Mouse (Mus musculus): ENCODE measurements around the gene Tax1bp3. TPM values are rescaled to one million over a fixed set of nuclear protein-coding genes. Genes with fewer than 3 reads are reported as not detected.

Tax1bp3 gene
- total RNA-seq, 2 experiments from 2014 or later = 45.9 to 50.0 TPM

DNA sequence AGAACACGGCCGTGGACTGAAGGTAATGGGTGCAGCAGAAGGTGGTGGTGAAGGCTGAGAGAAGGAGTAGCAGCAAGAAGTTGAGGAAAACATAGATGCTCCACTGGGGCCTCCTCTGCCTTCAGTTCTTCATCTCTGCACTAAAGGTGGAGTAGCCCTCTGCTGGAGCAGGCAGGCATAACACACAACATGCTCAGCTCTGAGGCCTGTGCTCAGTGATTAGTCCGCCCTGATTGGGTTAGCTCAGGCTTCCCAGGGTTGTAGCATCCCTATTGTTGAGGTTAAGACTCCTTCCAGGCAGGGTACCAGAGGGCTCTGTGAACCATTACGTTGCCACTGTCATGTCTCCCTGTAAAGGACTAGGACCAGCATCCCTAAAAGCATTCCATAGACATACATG lies 7.7 kb upstream of the Tax1bp3 start:
- intact Hi-C loops (cut with DNase I) = no loop called here
- no peak for DNase-seq (ENCODE audit: low spot score)

- intact Hi-C loops (cut with DNase I) = loop anchor here (5.0 kb wide), 1 partner anchor 35 kb away; the partner anchor contains the start of gene Haspin
- peak; percentile 40 for DNase-seq (ENCODE audit: low spot score)
Observed at GRCm38 (mm10) chr11:73172186-73172585, 4.7 kb upstream of the Tax1bp3 start.

GRCm38 (mm10) chr11:73175612-73176011 lies 1.3 kb upstream of the Tax1bp3 start:
- intact Hi-C loops (cut with DNase I) = no loop called here
- no peak for DNase-seq (ENCODE audit: low spot score)

GRCm38 (mm10) chr11:73176186-73176585 lies 697 bp upstream of the Tax1bp3 start:
- intact Hi-C loops (cut with DNase I) = no loop called here
- no peak for DNase-seq (ENCODE audit: low spot score)

GRCm38 (mm10) chr11:73177509-73177875 lies 609 bp downstream of the Tax1bp3 start:
- DNase-seq (ENCODE audit: low spot score) = peak; percentile 77
- intact Hi-C loops (cut with DNase I) = no loop called here

DNA sequence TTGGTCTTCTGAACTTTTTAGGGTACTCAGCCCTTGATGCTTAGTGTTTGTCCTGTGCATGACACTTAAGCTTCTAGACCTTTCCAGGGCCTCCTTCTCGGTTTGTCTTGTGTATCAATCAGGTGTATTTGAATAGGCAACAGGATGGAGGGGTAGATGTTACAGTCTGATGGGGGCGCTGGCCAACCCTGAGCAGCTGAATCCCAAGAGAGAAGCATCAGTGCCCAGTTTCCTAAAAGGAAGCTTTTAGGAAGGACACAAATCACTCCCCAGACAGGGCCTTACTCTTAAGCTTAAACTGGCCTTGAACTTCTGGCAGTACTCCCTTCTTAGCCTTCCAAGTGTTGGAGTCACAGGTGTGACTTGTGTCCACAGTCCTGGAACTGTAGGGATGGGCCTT lies 1.0 kb downstream of the Tax1bp3 start:
- DNase-seq (ENCODE audit: low spot score) = no peak
- intact Hi-C loops (cut with DNase I) = loop anchor here (2.0 kb wide), 1 partner anchor 21 kb away; the partner anchor contains the start of genes Ctns and Shpk

- intact Hi-C loops (cut with DNase I) = no loop called here
- no peak for DNase-seq (ENCODE audit: low spot score)
Observed at GRCm38 (mm10) chr11:73185872-73186615, 9.2 kb downstream of the Tax1bp3 start.

- intact Hi-C loops (cut with DNase I) = no loop called here
- no peak for DNase-seq (ENCODE audit: low spot score)
Observed at GRCm38 (mm10) chr11:73187231-73187630, 10.3 kb downstream of the Tax1bp3 start.

GRCm38 (mm10) chr11:73193047-73193446 lies 16.2 kb downstream of the Tax1bp3 start:
- intact Hi-C loops (cut with DNase I) = no loop called here
- no peak for DNase-seq (ENCODE audit: low spot score)

DNA sequence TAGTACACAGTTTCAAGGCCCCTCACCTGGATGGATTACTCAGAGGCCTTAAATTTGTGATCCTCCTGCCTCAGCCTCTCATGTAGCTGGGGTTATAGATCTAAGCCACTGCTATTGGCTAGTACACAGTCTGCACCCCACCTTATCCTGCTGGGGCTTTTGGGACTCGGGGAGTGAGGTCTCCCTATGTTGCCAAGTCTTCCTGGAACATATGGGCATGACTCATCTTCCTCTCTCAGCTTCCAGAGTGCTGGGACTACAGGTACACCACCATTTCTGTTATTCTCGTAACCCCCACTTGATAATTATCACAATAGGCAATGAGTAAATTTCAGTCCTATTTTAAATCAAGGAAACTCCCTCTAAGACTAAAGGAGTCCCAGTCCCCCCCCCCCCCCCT lies 17.6 kb downstream of the Tax1bp3 start:
- no peak for DNase-seq (ENCODE audit: low spot score)
- intact Hi-C loops (cut with DNase I) = no loop called here

DNA sequence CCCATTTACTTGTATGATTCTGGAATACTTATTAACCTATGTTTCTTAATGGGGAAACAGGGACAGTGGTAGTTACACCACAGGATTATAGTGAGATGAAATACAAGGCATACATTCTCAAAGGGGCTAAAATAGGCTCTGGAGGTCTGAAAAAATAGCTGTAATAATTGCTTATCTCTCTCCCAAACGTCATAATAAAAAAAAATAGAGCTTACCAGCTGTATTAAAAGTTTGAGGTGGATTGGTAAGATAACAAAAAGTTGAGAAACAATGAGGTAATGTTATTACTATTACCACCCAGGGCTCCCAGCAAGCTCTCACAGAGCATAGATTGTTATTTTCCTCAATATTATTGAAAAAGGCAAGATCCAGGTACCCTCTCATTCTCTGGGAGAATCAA lies 21.3 kb downstream of the Tax1bp3 start:
- DNase-seq (ENCODE audit: low spot score) = no peak
- intact Hi-C loops (cut with DNase I) = loop anchor here (2.0 kb wide), 1 partner anchor 19 kb away; no protein-coding TSS in a partner anchor

GRCm38 (mm10) chr11:73198603-73199229 lies 21.8 kb downstream of the Tax1bp3 start, which contains the start of gene Ctns:
Gene Ctns, minus strand, starts transcription at chr11:73199042.
- intact Hi-C loops (cut with DNase I) = loop anchor here (2.0 kb wide), 1 partner anchor 20 kb away; no protein-coding TSS in a partner anchor
- peak; percentile 80 for DNase-seq (ENCODE audit: low spot score)

DNA sequence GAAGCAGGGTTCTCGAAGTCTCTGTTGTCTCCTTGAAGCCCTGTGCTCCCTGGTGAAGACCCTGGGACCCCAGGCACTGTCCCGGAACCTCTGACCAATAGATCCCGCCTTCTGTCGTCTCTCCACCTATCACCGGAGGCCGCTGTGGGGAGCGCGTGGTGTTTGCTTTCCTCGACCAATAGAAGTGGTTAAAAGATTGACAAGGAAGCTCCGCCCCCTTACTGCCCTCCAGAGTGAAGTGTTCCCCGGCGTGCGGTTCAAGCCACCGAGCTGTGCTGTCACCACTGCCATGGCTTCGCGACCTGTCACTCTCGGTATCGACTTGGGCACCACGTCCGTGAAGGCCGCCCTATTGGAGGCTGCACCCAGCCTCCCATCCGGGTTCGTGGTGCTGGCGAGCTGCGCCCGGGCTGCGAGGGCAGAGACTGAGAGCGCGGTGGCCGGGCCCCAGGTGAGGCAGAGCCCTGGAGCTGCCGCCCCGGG lies 22.4 kb downstream of the Tax1bp3 start, which contains the start of gene Shpk:
Shpk (plus strand) TSS at position 231 of the 483 bp plus-strand sequence.
- DNase-seq (ENCODE audit: low spot score) = peak; percentile 91
- intact Hi-C loops (cut with DNase I) = loop anchor here (2.0 kb wide), 1 partner anchor 20 kb away; no protein-coding TSS in a partner anchor

- no peak for DNase-seq (ENCODE audit: low spot score)
- intact Hi-C loops (cut with DNase I) = loop anchor here (2.0 kb wide), 2 partner anchors 21 to 61 kb away; partner anchors contain the start of gene Haspin
Observed at GRCm38 (mm10) chr11:73199879-73200278, 23.0 kb downstream of the Tax1bp3 start.

DNA sequence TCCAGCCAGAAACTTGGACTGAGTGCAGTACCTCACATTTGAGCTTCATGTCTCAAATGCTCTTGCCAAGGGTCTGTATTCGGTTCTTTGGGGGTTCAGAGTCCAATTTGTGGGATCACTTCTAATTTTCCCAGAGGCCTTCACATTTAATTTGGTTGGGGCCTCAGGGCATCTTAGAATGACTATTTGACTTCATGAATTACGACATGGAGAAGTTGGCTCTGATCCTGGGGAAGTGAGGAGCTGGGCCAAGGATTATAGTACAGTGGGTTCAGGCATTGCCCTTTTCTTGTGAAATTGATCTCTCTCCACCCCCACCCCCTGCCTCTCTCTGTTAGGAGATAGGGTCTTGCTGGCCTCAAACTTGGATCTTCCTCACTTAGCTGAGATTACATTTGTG lies 24.1 kb downstream of the Tax1bp3 start:
- intact Hi-C loops (cut with DNase I) = loop anchor here (2.0 kb wide), 1 partner anchor 62 kb away; the partner anchor contains the start of gene Haspin
- no peak for DNase-seq (ENCODE audit: low spot score)

- intact Hi-C loops (cut with DNase I) = loop anchor here (2.0 kb wide), 1 partner anchor 63 kb away; the partner anchor contains the start of gene Haspin
- DNase-seq (ENCODE audit: low spot score) = peak; percentile 24
Observed at GRCm38 (mm10) chr11:73201597-73201996, 24.7 kb downstream of the Tax1bp3 start.

- no peak for DNase-seq (ENCODE audit: low spot score)
- intact Hi-C loops (cut with DNase I) = no loop called here
Observed at GRCm38 (mm10) chr11:73203895-73204294, 27.0 kb downstream of the Tax1bp3 start.

- intact Hi-C loops (cut with DNase I) = no loop called here
- DNase-seq (ENCODE audit: low spot score) = no peak
Observed at GRCm38 (mm10) chr11:73205194-73205593, 28.3 kb downstream of the Tax1bp3 start.

- no peak for DNase-seq (ENCODE audit: low spot score)
- intact Hi-C loops (cut with DNase I) = no loop called here
Observed at GRCm38 (mm10) chr11:73207621-73208020, 30.7 kb downstream of the Tax1bp3 start.

DNA sequence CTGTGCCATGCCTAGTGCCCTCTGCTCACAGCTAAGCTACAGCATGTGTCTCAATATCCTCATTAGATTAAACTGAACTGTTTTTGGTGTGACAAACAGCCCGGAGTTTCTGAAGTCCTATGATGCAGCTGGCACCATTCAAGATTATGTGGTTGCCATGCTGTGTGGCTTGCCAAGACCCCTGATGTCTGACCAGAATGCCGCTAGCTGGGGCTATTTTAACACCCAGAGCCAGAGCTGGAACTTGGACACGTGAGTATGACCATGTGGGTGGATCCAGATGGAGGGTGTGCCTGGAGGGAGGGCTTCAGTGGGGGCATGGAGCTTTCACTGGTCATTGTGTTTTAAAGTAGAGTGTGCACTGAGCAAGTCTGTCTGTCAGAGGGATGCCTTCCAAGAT lies 37.1 kb downstream of the Tax1bp3 start:
- DNase-seq (ENCODE audit: low spot score) = no peak
- intact Hi-C loops (cut with DNase I) = no loop called here

DNA sequence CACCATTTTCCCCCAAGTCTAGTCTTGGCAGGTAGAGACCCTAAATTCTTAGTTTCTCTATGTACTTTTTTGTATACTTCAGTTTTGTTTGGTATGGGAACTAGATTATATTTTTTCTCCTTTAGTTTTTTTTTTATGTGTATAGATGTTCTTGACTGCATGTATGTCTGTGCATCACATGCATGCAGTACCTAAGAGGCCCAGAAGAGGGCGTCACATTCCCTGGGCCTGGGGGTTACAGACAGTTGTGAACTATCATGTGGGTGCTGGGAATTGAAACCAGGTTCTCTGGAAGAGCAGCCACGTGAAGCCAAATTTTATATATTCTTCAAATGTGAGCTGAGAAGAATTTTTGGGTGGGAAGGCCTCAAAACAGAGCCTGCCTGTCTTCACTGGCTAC lies 42.8 kb downstream of the Tax1bp3 start:
- intact Hi-C loops (cut with DNase I) = loop anchor here (5.0 kb wide), 1 partner anchor 63 kb away; no protein-coding TSS in a partner anchor
- no peak for DNase-seq (ENCODE audit: low spot score)

All from heart, postnatal 25 days (tissue).